Mouse (Mus musculus): Measurements from ENCODE around the gene Kif5a. TPM values are rescaled to one million over a fixed set of nuclear protein-coding genes. Genes with fewer than 3 reads are reported as not detected.
"Not testable (repeated sequence)": the region's sequence is repeated elsewhere in the genome, so short reads cannot be mapped to it uniquely, and the experiment has no call there.

The Kif5a gene
- polyA plus RNA-seq (2015; fragmentation: Nextera tagmentation; extraction: Ambion mirVana), result 6.7 and 8.1 TPM in 2 replicates

GRCm38 (mm10) chr10:127262548-127263398 lies at the start of gene Kif5a:
Gene Kif5a, minus strand, starts transcription at chr10:127263348.
- under 1% methylated on average over 53 of the region's 53 CpGs for WGBS
- Histone ChIP-seq H3K9me3 (no peaks in the 10 kb centered on the region), H3K4me3 (peak within 1 kb of the TSS; percentile 54), H3K27ac (no peak within 1 kb of the TSS), H3K36me3 (0 out of 2 replicates have a peak, but pooled peaks cover under 1% of the 10 kb centered on the region), H3K4me1 (peaks cover 20% of the 10 kb centered on the region), H3K27me3 (peaks cover 34% of the 10 kb centered on the region), H3K9ac (peak within 1 kb of the TSS; percentile 70), H3K4me2 (peak within 1 kb of the TSS; percentile 91)
- ATAC-seq (ENCODE audit: insufficient number of reproducible peaks, insufficient read depth, low FRiP score, low TSS enrichment, low read depth), result no peak

GRCm38 (mm10) chr10:127312858-127313257 lies 49.7 kb upstream of the Kif5a start:
- no peak overlapping the region for H3K4me2 ChIP-seq
- H3K9me3 ChIP-seq, result no peaks in the 10 kb centered on the region
- 81% methylated on average over 4 of the region's 4 CpGs for WGBS
- H3K36me3 ChIP-seq, result peaks cover 15% of the 10 kb centered on the region
- H3K9ac ChIP-seq, result no peak overlapping the region
- no peak overlapping the region for H3K27ac ChIP-seq
- ATAC-seq (ENCODE audit: insufficient number of reproducible peaks, insufficient read depth, low FRiP score, low TSS enrichment, low read depth), result no peak
- peaks cover 12% of the 10 kb centered on the region for H3K4me1 ChIP-seq
- H3K27me3 ChIP-seq, result no peaks in the 10 kb centered on the region
- no peak overlapping the region for H3K4me3 ChIP-seq

GRCm38 (mm10) chr10:127312356-127312676 lies 49.2 kb upstream of the Kif5a start:
- peak overlapping the region; percentile 88 for H3K9ac ChIP-seq
- peak overlapping the region; percentile 81 for H3K27ac ChIP-seq
- peaks cover 20% of the 10 kb centered on the region for H3K36me3 ChIP-seq
- H3K27me3 ChIP-seq, result no peaks in the 10 kb centered on the region
- no peaks in the 10 kb centered on the region for H3K9me3 ChIP-seq
- H3K4me2 ChIP-seq, result peak overlapping the region; percentile 81
- peaks cover 12% of the 10 kb centered on the region for H3K4me1 ChIP-seq
- no peak for ATAC-seq (ENCODE audit: insufficient number of reproducible peaks, insufficient read depth, low FRiP score, low TSS enrichment, low read depth)
- 2% methylated on average over 4 of the region's 4 CpGs for WGBS
- H3K4me3 ChIP-seq, result peak overlapping the region; percentile 83

GRCm38 (mm10) chr10:127311476-127312355 lies 48.6 kb upstream of the Kif5a start, which contains the start of gene Mars:
Gene Mars, minus strand, starts transcription at chr10:127311786.
- WGBS, result under 1% methylated on average over 65 of the region's 65 CpGs
- H3K27ac ChIP-seq, result peak within 1 kb of the TSS; percentile 81

GRCm38 (mm10) chr10:127310523-127311475 lies 47.7 kb upstream of the Kif5a start:
- H3K9me3 ChIP-seq, result no peaks in the 10 kb centered on the region
- no peaks in the 10 kb centered on the region for H3K27me3 ChIP-seq
- peak overlapping the region; percentile 81 for H3K27ac ChIP-seq
- H3K9ac ChIP-seq, result peak overlapping the region; percentile 88
- 35% methylated on average over 23 of the region's 23 CpGs for WGBS
- H3K4me3 ChIP-seq, result peak overlapping the region; percentile 83
- ATAC-seq (ENCODE audit: insufficient number of reproducible peaks, insufficient read depth, low FRiP score, low TSS enrichment, low read depth), result peak; percentile 30; the same call in 1 of the 2 replicates
- H3K4me2 ChIP-seq, result peak overlapping the region; percentile 81
- H3K4me1 ChIP-seq, result peaks cover 12% of the 10 kb centered on the region
- H3K36me3 ChIP-seq, result peaks cover 36% of the 10 kb centered on the region

More at GRCm38 (mm10) chr10:127311476-127312355, 48.6 kb upstream of the Kif5a start, which contains the start of gene Mars:
- no peaks in the 10 kb centered on the region for H3K27me3 ChIP-seq
- peaks cover 12% of the 10 kb centered on the region for H3K4me1 ChIP-seq
- H3K9me3 ChIP-seq, result no peaks in the 10 kb centered on the region
- H3K4me2 ChIP-seq, result peak within 1 kb of the TSS; percentile 81
- peak within 1 kb of the TSS; percentile 88 for H3K9ac ChIP-seq
- H3K36me3 ChIP-seq, result peaks cover 26% of the 10 kb centered on the region
- peak; percentile 96 for ATAC-seq (ENCODE audit: insufficient number of reproducible peaks, insufficient read depth, low FRiP score, low TSS enrichment, low read depth)
- H3K4me3 ChIP-seq, result peak within 1 kb of the TSS; percentile 83

GRCm38 (mm10) chr10:127309167-127309566 lies 46.0 kb upstream of the Kif5a start:
- peaks cover 12% of the 10 kb centered on the region for H3K4me1 ChIP-seq
- not testable (repeated sequence) for ATAC-seq (ENCODE audit: insufficient number of reproducible peaks, insufficient read depth, low FRiP score, low TSS enrichment, low read depth); H3K27ac ChIP-seq; H3K9me3 ChIP-seq; H3K4me2 ChIP-seq; H3K9ac ChIP-seq; H3K27me3 ChIP-seq; H3K4me3 ChIP-seq
- 86% methylated on average over 3 of the region's 3 CpGs for WGBS
- H3K36me3 ChIP-seq, result peaks cover 52% of the 10 kb centered on the region

- no peak for ATAC-seq (ENCODE audit: insufficient number of reproducible peaks, insufficient read depth, low FRiP score, low TSS enrichment, low read depth)
- Histone ChIP-seq H3K9me3 (no peaks in the 10 kb centered on the region), H3K9ac (no peak overlapping the region), H3K27me3 (no peaks in the 10 kb centered on the region), H3K36me3 (peaks cover 97% of the 10 kb centered on the region), H3K27ac (no peak overlapping the region), H3K4me2 (no peak overlapping the region), H3K4me1 (no peaks in the 10 kb centered on the region), H3K4me3 (no peak overlapping the region)
- 91% methylated on average over 11 of the region's 11 CpGs for WGBS
Measured at GRCm38 (mm10) chr10:127303136-127303535, 40.0 kb upstream of the Kif5a start.

- H3K4me2 ChIP-seq, result no peak overlapping the region
- no peaks in the 10 kb centered on the region for H3K9me3 ChIP-seq
- ATAC-seq (ENCODE audit: insufficient number of reproducible peaks, insufficient read depth, low FRiP score, low TSS enrichment, low read depth), result no peak
- 92% methylated on average over 6 of the region's 6 CpGs for WGBS
- H3K4me3 ChIP-seq, result no peak overlapping the region
- no peaks in the 10 kb centered on the region for H3K27me3 ChIP-seq
- no peak overlapping the region for H3K9ac ChIP-seq
- H3K4me1 ChIP-seq, result no peaks in the 10 kb centered on the region
- H3K27ac ChIP-seq, result no peak overlapping the region
- peaks cover 97% of the 10 kb centered on the region for H3K36me3 ChIP-seq
Measured at GRCm38 (mm10) chr10:127300361-127300760, 37.2 kb upstream of the Kif5a start.

GRCm38 (mm10) chr10:127297015-127297871 lies 34.1 kb upstream of the Kif5a start:
- WGBS, result 91% methylated on average over 16 of the region's 16 CpGs
- no peaks in the 10 kb centered on the region for H3K9me3 ChIP-seq

More at GRCm38 (mm10) chr10:127297015-127297871, 34.1 kb upstream of the Kif5a start:
- no peak overlapping the region for H3K27ac ChIP-seq
- H3K27me3 ChIP-seq, result no peaks in the 10 kb centered on the region
- peaks cover 14% of the 10 kb centered on the region for H3K4me1 ChIP-seq
- H3K9ac ChIP-seq, result 0 out of 2 replicates have a peak overlapping the region, but pooled peaks have one; percentile 4
- H3K4me2 ChIP-seq, result no peak overlapping the region
- H3K36me3 ChIP-seq, result peaks cover 91% of the 10 kb centered on the region
- H3K4me3 ChIP-seq, result no peak overlapping the region
- no peak for ATAC-seq (ENCODE audit: insufficient number of reproducible peaks, insufficient read depth, low FRiP score, low TSS enrichment, low read depth)
